Mouse (Mus musculus): ENCODE results near the gene Olfr134.
"Not testable (repeated sequence)": the region's sequence is repeated elsewhere in the genome, so short reads cannot be mapped to it uniquely, and the experiment has no call there.

Olfr134 gene

DNA sequence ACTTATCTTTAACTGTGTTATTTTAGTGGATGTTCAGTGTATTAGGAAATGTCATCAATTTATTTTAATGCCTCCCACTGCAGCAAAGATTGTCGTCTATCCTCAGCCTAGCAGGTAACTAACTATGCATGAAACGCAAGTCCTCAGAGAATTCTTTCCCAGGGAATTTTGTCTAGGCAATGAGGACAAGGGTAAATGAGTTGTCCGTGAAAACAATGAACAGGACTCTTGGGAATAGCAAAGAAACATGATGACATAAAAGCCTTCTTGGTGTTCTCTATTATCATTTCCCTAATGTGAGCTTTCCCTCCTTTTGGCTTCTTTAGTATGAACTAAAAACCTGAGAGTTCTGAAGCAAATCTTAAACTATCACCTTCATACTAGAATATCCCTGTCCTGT, at the start of gene Olfr134:
Gene Olfr134, plus strand, starts transcription at position 301 of the 400 bp plus-strand sequence.
- DNase-seq (ENCODE audit: low read depth) = no peak

DNA sequence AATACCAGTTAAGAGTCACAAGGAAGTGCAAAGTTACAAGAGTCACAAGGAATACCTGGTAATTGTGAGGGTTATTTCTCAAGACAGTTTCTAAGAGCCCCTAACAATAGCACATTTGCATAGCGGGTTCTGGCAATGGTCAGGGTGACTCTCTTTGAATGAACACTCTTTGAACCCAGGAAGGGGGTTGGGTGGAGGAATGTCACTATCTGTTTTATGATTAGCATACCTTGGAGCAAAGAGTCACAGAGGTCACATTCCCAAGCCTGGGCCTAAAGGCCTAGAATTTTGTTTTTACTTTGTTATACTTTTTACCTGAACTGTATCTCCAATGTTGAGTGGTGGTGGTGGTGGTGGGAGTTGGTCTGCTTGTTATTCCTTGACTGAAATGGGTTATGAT, 47.0 kb upstream of the Olfr134 start:
- not testable (repeated sequence) for DNase-seq (ENCODE audit: low read depth)

DNA sequence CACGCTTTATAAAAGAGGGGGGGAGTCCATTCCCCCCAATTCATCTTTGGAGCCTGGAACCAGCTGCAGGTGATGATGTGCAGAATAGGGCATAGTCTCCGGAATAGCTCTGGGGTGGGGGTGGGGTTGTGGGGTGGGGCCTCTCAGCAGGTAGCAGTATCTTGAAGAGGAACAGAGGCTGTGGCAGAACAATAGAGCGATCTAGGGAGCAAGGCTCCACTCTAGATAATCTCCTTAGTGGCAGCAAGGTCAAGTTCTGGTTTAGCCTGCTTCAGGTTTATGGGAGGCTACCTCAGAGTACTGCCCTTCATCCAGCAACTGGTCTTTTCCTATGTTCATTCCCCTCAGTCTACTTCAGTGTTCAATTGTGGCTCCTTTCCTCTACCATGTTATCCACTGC, 45.8 kb upstream of the Olfr134 start:
- not testable (repeated sequence) for DNase-seq (ENCODE audit: low read depth)

DNA sequence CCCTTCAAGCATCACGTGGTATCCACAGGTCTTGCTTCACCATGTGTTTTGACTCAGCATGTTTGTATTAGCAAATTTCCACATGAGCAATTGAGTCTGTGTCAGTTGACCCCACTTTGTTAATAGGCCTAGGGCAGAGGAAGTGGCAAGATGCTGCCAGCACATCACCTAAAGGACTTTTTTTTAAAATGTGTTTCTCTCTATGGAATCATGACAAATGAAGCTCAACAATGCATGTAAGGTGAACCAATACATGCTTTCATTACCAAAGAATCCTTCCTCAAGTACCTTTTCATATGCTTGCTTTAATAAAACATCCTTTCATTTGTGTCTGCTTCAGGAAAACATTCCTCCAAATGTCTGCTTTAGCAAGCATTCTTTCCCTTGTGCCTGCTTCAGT, 36.8 kb upstream of the Olfr134 start, which contains the start of gene Olfr132:
Gene Olfr132, minus strand, starts transcription at position 101 of the 400 bp plus-strand sequence.
- DNase-seq (ENCODE audit: low read depth) = no peak

DNA sequence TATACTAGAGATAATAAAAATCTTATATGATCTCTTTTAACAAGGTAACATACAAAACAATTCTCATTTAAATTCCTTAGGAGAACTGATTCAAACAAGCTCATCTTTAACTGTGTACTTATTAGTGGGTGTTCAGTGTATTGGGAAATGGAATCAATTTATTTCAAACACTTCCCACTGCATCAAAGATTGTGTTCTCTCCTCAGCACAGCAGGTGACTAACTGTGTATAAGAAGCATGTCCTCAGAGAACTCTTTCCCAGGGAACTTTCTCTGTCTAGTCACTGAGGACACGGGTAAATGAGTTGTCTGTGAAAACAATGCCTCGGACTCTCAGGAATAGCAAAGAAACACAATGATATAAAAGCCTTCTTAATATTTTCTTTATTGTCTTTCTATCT, 26.2 kb upstream of the Olfr134 start, which contains the start of gene Olfr133:
Gene Olfr133, plus strand, starts transcription at position 301 of the 400 bp plus-strand sequence.
- no peak for DNase-seq (ENCODE audit: low read depth)

DNA sequence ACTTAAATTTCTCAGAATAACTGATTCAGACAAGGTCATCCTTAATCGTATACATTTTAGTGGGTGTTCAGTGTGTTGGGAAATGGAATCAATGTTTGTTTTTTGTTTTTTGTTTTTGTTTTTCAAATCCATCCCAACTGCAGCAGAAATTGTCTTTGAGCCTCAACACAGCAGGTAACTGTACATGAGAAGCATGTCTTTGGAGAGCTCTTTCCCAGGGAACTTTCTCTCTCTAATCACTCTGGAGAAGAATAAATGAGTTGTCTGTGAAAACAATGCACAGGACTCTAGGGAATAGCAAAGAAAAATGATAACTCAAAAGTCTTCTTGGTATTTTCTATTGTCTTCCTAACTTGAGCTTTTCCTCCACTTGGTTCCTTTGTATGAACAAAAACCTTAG, 32.8 kb downstream of the Olfr134 start, which contains the start of gene Olfr135:
Gene Olfr135, plus strand, starts transcription at position 301 of the 400 bp plus-strand sequence.
- DNase-seq (ENCODE audit: low read depth) = no peak
